Mouse (Mus musculus): ENCODE measurements around the gene Gm5089. TPM values are rescaled to one million over a fixed set of nuclear protein-coding genes. Genes with fewer than 3 reads are reported as not detected.

Gene Gm5089
- polyA plus RNA-seq, 1 experiment from 2014 or later: not detected

- H3K4me3 ChIP-seq (ENCODE audit: low read length): no peak overlapping the region
- peaks cover 10% of the 10 kb centered on the region for H3K4me1 ChIP-seq (ENCODE audit: control insufficient read depth, insufficient read depth, low read length)
- no peak overlapping the region for H3K27ac ChIP-seq (ENCODE audit: low read depth, low read length)
- no peak for ATAC-seq (ENCODE audit: low FRiP score, low TSS enrichment)
- no peak overlapping the region for H3K9ac ChIP-seq (ENCODE audit: low read depth, low read length)
- 78% methylated on average over 7 of the region's 7 CpGs for WGBS
- H3K9me3 ChIP-seq (ENCODE audit: control insufficient read depth, low read length): no peaks in the 10 kb centered on the region
- peaks cover 22% of the 10 kb centered on the region for H3K27me3 ChIP-seq (ENCODE audit: control insufficient read depth, insufficient read depth, low read length)
- H3K36me3 ChIP-seq (ENCODE audit: control insufficient read depth, insufficient read depth, low read length): no peaks in the 10 kb centered on the region
- H3K4me2 ChIP-seq (replicated peaks; ENCODE audit: low read depth, low read length): no peak overlapping the region
Measured at GRCm38 (mm10) chr14:122404596-122405154, 46.2 kb downstream of the Gm5089 start.

DNA sequence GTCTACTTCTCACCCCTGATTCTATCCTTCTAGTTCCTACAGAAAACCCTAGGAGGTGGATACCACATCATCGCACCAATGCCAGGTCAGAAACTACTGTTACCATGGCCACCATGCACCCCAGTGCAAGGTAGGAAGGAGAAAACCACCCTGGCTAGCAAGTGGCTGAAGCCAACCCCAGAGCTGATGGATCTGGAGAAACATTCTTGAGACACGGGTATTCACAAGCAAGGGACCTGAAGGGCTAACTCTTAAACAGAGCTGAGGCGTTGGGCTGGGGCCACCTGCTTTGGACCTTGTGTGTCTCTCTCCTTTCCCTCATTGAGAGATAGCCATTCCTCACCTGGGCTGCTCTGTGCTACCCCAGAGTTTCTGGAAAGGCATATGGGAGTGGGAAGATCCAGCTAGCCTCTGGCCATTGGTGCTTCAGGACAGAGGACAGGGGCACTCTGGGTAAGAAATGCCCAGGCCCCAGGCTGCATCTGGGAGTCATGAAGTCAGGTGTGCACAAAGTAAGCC, 47.4 kb downstream of the Gm5089 start:
- H3K9ac ChIP-seq (ENCODE audit: low read depth, low read length): no peak overlapping the region
- H3K27me3 ChIP-seq (ENCODE audit: control insufficient read depth, insufficient read depth, low read length): peaks cover 21% of the 10 kb centered on the region
- H3K4me2 ChIP-seq (replicated peaks; ENCODE audit: low read depth, low read length): no peak overlapping the region
- ATAC-seq (ENCODE audit: low FRiP score, low TSS enrichment): no peak; the same call in 1 of the 2 replicates
- H3K4me3 ChIP-seq (ENCODE audit: low read length): no peak overlapping the region
- H3K36me3 ChIP-seq (ENCODE audit: control insufficient read depth, insufficient read depth, low read length): no peaks in the 10 kb centered on the region
- no peak overlapping the region for H3K27ac ChIP-seq (ENCODE audit: low read depth, low read length)
- H3K4me1 ChIP-seq (ENCODE audit: control insufficient read depth, insufficient read depth, low read length): peaks cover 10% of the 10 kb centered on the region
- 88% methylated on average over 3 of the region's 3 CpGs for WGBS
- no peaks in the 10 kb centered on the region for H3K9me3 ChIP-seq (ENCODE audit: control insufficient read depth, low read length)

GRCm38 (mm10) chr14:122402716-122403258, 48.1 kb downstream of the Gm5089 start:
- Histone ChIP-seq H3K4me1 (ENCODE audit: control insufficient read depth, insufficient read depth, low read length) (peaks cover 10% of the 10 kb centered on the region), H3K27ac (ENCODE audit: low read depth, low read length) (no peak overlapping the region)

DNA sequence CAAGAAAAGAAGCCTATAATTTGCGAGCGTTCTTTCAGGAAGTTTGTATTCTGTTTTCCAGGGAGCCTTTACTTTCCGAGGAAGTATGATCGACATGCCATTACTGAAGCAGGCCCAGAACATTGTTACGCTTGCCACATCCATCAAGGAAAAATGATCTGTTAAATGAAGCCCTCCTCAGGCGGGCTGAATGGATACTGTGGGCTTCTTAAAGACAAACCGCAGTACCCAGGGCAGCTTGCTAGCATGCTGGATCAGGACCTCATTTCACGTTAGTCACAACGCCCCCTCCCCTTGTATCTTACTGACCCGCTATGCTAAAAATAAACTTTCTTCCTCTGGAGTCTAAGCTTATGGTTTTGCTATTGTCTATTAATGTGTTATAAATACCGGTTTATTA, 49.0 kb downstream of the Gm5089 start:
- H3K27me3 ChIP-seq (ENCODE audit: control insufficient read depth, insufficient read depth, low read length): peaks cover 14% of the 10 kb centered on the region
- H3K36me3 ChIP-seq (ENCODE audit: control insufficient read depth, insufficient read depth, low read length): no peaks in the 10 kb centered on the region
- no peak overlapping the region for H3K9ac ChIP-seq (ENCODE audit: low read depth, low read length)
- no peak for ATAC-seq (ENCODE audit: low FRiP score, low TSS enrichment)
- WGBS: 70% methylated on average over 11 of the region's 11 CpGs
- no peak overlapping the region for H3K27ac ChIP-seq (ENCODE audit: low read depth, low read length)
- no peaks in the 10 kb centered on the region for H3K9me3 ChIP-seq (ENCODE audit: control insufficient read depth, low read length)
- H3K4me1 ChIP-seq (ENCODE audit: control insufficient read depth, insufficient read depth, low read length): peaks cover 10% of the 10 kb centered on the region
- H3K4me3 ChIP-seq (ENCODE audit: low read length): no peak overlapping the region
- no peak overlapping the region for H3K4me2 ChIP-seq (replicated peaks; ENCODE audit: low read depth, low read length)

More at GRCm38 (mm10) chr14:122402716-122403258, 48.1 kb downstream of the Gm5089 start:
- Histone ChIP-seq H3K9me3 (ENCODE audit: control insufficient read depth, low read length) (no peaks in the 10 kb centered on the region), H3K4me2 (replicated peaks; ENCODE audit: low read depth, low read length) (no peak overlapping the region), H3K36me3 (ENCODE audit: control insufficient read depth, insufficient read depth, low read length) (no peaks in the 10 kb centered on the region), H3K4me3 (ENCODE audit: low read length) (no peak overlapping the region), H3K27me3 (ENCODE audit: control insufficient read depth, insufficient read depth, low read length) (peaks cover 17% of the 10 kb centered on the region), H3K9ac (ENCODE audit: low read depth, low read length) (no peak overlapping the region)
- WGBS: 49% methylated on average over 12 of the region's 12 CpGs
- no peak for ATAC-seq (ENCODE audit: low FRiP score, low TSS enrichment)

DNA sequence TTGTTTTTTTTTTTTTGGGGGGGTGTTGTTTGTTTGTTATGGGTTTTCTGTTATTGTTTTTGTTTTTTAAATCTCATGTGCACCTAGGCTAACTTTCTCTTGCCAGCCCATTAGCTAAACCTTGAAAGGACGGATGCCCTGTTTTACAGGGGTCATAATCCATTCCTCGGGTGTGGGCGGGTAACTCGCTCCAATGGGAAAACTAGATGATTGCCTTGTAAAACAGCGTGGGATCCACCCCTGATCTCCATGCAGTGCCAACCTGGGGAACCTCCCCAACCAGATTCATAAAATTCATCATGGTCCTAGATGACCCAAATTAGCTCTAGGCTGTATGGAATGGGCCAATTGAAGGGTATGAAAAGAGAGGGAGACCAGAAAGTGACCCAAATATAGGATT, 51.0 kb downstream of the Gm5089 start:
- H3K36me3 ChIP-seq (ENCODE audit: control insufficient read depth, insufficient read depth, low read length): no peaks in the 10 kb centered on the region
- ATAC-seq (ENCODE audit: low FRiP score, low TSS enrichment): no peak
- 46% methylated on average over 5 of the region's 5 CpGs for WGBS

DNA sequence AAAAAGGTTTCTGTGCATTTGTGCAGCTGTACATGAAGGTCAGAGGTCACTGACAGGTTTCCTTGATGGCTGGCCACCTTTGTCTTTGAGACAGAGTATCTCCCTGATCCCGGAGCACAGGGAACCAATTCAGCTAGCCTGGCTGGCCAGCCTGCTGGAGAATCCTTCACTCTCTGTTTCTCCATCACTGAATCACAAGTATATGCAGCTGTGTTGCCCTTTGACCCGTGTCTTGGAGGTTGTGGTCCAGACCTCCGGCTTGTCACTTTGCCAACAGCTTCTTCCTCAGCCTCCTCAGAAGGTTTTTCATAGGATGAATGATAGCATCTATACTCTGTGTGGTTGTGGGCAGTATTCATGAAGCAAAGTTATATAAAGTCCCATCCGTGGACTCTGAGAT, 52.2 kb downstream of the Gm5089 start:
- H3K4me3 ChIP-seq (ENCODE audit: low read length): no peak overlapping the region
- H3K27me3 ChIP-seq (ENCODE audit: control insufficient read depth, insufficient read depth, low read length): peaks cover 7% of the 10 kb centered on the region
- H3K4me2 ChIP-seq (replicated peaks; ENCODE audit: low read depth, low read length): no peak overlapping the region
- 72% methylated on average over 4 of the region's 4 CpGs for WGBS
- H3K9me3 ChIP-seq (ENCODE audit: control insufficient read depth, low read length): no peaks in the 10 kb centered on the region
- no peak overlapping the region for H3K9ac ChIP-seq (ENCODE audit: low read depth, low read length)
- H3K27ac ChIP-seq (ENCODE audit: low read depth, low read length): no peak overlapping the region
- H3K4me1 ChIP-seq (ENCODE audit: control insufficient read depth, insufficient read depth, low read length): no peaks in the 10 kb centered on the region
- no peak for ATAC-seq (ENCODE audit: low FRiP score, low TSS enrichment)
- H3K36me3 ChIP-seq (ENCODE audit: control insufficient read depth, insufficient read depth, low read length): no peaks in the 10 kb centered on the region

More for the DNA sequence above, 51.0 kb downstream of the Gm5089 start:
- peaks cover 10% of the 10 kb centered on the region for H3K27me3 ChIP-seq (ENCODE audit: control insufficient read depth, insufficient read depth, low read length)
- no peak overlapping the region for H3K9ac ChIP-seq (ENCODE audit: low read depth, low read length)
- no peaks in the 10 kb centered on the region for H3K9me3 ChIP-seq (ENCODE audit: control insufficient read depth, low read length)
- no peak overlapping the region for H3K4me2 ChIP-seq (replicated peaks; ENCODE audit: low read depth, low read length)
- H3K27ac ChIP-seq (ENCODE audit: low read depth, low read length): no peak overlapping the region
- no peak overlapping the region for H3K4me3 ChIP-seq (ENCODE audit: low read length)
- H3K4me1 ChIP-seq (ENCODE audit: control insufficient read depth, insufficient read depth, low read length): no peaks in the 10 kb centered on the region

DNA sequence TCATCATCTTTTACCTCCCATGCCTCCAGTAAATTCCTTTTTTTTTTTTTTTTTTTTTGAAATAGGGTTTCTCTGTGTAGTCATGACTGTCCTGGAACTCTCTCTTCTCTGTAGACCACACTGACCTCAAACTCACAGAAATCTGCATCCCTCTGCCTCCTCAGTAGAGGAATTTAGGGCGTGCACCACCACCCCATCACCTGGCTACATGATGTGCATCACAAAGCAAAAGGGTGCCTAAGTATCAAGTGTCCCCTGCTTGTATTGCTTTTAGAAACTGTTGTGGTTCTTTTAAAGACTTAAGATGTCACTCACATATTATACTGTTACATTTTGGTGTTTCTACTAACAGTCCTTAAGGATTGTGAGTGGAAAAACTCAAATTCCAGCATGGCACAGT, 57.8 kb downstream of the Gm5089 start:
- ATAC-seq (ENCODE audit: low FRiP score, low TSS enrichment): no peak; the same call in 1 of the 2 replicates
- 71% methylated on average over 1 of the region's 1 CpGs for whole genome bisulfite sequencing
- Histone ChIP-seq H3K9ac (ENCODE audit: low read depth, low read length) (no peak overlapping the region), H3K4me1 (ENCODE audit: control insufficient read depth, insufficient read depth, low read length) (no peaks in the 10 kb centered on the region), H3K9me3 (ENCODE audit: control insufficient read depth, low read length) (no peaks in the 10 kb centered on the region), H3K36me3 (ENCODE audit: control insufficient read depth, insufficient read depth, low read length) (no peaks in the 10 kb centered on the region), H3K4me2 (replicated peaks; ENCODE audit: low read depth, low read length) (no peak overlapping the region), H3K27me3 (ENCODE audit: control insufficient read depth, insufficient read depth, low read length) (no peaks in the 10 kb centered on the region), H3K27ac (ENCODE audit: low read depth, low read length) (no peak overlapping the region), H3K4me3 (ENCODE audit: low read length) (no peak overlapping the region)

- H3K4me3 ChIP-seq (ENCODE audit: low read length): no peak overlapping the region
- H3K9me3 ChIP-seq (ENCODE audit: control insufficient read depth, low read length): no peaks in the 10 kb centered on the region
- ATAC-seq (ENCODE audit: low FRiP score, low TSS enrichment): no peak
- H3K4me1 ChIP-seq (ENCODE audit: control insufficient read depth, insufficient read depth, low read length): no peaks in the 10 kb centered on the region
- no peak overlapping the region for H3K4me2 ChIP-seq (replicated peaks; ENCODE audit: low read depth, low read length)
- H3K9ac ChIP-seq (ENCODE audit: low read depth, low read length): no peak overlapping the region
- no peaks in the 10 kb centered on the region for H3K36me3 ChIP-seq (ENCODE audit: control insufficient read depth, insufficient read depth, low read length)
- H3K27ac ChIP-seq (ENCODE audit: low read depth, low read length): no peak overlapping the region
- WGBS: 40% methylated on average over 4 of the region's 4 CpGs
- H3K27me3 ChIP-seq (ENCODE audit: control insufficient read depth, insufficient read depth, low read length): no peaks in the 10 kb centered on the region; the same call in 1 of the 2 replicates
Measured at GRCm38 (mm10) chr14:122390935-122391334, 60.0 kb downstream of the Gm5089 start.

- no peaks in the 10 kb centered on the region for H3K9me3 ChIP-seq (ENCODE audit: control insufficient read depth, low read length)
- H3K27me3 ChIP-seq (ENCODE audit: control insufficient read depth, insufficient read depth, low read length): peaks cover 4% of the 10 kb centered on the region; the same call in 1 of the 2 replicates
- no peak for ATAC-seq (ENCODE audit: low FRiP score, low TSS enrichment)
- H3K4me3 ChIP-seq (ENCODE audit: low read length): no peak overlapping the region
- no peak overlapping the region for H3K4me2 ChIP-seq (replicated peaks; ENCODE audit: low read depth, low read length)
- no peak overlapping the region for H3K27ac ChIP-seq (ENCODE audit: low read depth, low read length)
- WGBS: 85% methylated on average over 13 of the region's 13 CpGs
- no peaks in the 10 kb centered on the region for H3K36me3 ChIP-seq (ENCODE audit: control insufficient read depth, insufficient read depth, low read length)
- H3K4me1 ChIP-seq (ENCODE audit: control insufficient read depth, insufficient read depth, low read length): no peaks in the 10 kb centered on the region
- no peak overlapping the region for H3K9ac ChIP-seq (ENCODE audit: low read depth, low read length)
Measured at GRCm38 (mm10) chr14:122389684-122390370, 61.1 kb downstream of the Gm5089 start.

All from kidney, embryonic 14.5 days (tissue).